Mouse (Mus musculus) kidney, embryonic 15.5 days (tissue): ENCODE measurements at regions not wholly inside any gene's neighbourhood (a gene's known extent, or its start where the extent isn't known, plus 50 kb on each side); places are given as distances from the start of the nearest gene placed in this dataset.
A peak's percentile ranks its signal among the peaks of the same experiment; 100 is the strongest.

Experiments used
- ATAC-seq: fragments of 200-750 bp; cut with Nextera tagmentation; replicated peaks from 2 replicates; pipeline ENCODE4 v1.8.0; 2017; ENCODE audit warnings: moderate TSS enrichment; ENCODE audit not compliant: low FRiP score
- H3K27ac ChIP-seq: fragments of 300-500 bp; sonication (generic); 2 replicates; pipeline ENCODE4 v1.5.1; 2015; ENCODE audit warnings: mild to moderate bottlenecking, inconsistent platforms
- H3K27me3 ChIP-seq: fragments of 300-500 bp; sonication (generic); 2 replicates; pipeline ENCODE4 v1.6.1; 2015; ENCODE audit warnings: inconsistent platforms
- H3K36me3 ChIP-seq: fragments of 300-500 bp; sonication (generic); 2 replicates; pipeline ENCODE4 v1.6.1; 2015; ENCODE audit warnings: inconsistent platforms
- H3K4me1 ChIP-seq: fragments of 300-500 bp; sonication (generic); 2 replicates; pipeline ENCODE4 v1.6.1; 2015; ENCODE audit warnings: inconsistent platforms
- H3K4me2 ChIP-seq: fragments of 300-500 bp; sonication (generic); 2 replicates; pipeline ENCODE4 v1.6.1; 2015; ENCODE audit warnings: moderate library complexity, mild to moderate bottlenecking, inconsistent platforms
- H3K4me3 ChIP-seq: fragments of 300-500 bp; sonication (generic); replicated peaks from 2 replicates; pipeline ENCODE4 v1.5.1; 2015; ENCODE audit warnings: mild to moderate bottlenecking, inconsistent platforms
- H3K9ac ChIP-seq: fragments of 300-500 bp; sonication (generic); 2 replicates; pipeline ENCODE4 v1.6.1; 2015; ENCODE audit warnings: mild to moderate bottlenecking, inconsistent platforms
- H3K9me3 ChIP-seq: fragments of 300-500 bp; sonication (generic); replicated peaks from 2 replicates; pipeline ENCODE4 v1.6.1; 2016; ENCODE audit warnings: inconsistent platforms
- WGBS: fragments of 180-500 bp; shearing (Covaris S2); methylation state at CpG from one replicate; pipeline ENCODE4 v1.1.7; 2015; ENCODE audit warnings: mixed read lengths; 5-methylcytosine and 5-hydroxymethylcytosine counted together

GRCm38 (mm10) chr4:105403169-105403568 lies 246.0 kb downstream of the Plpp3 start:
- Histone ChIP-seq H3K9ac (no peak overlapping the region), H3K4me3 (no peak overlapping the region), H3K4me2 (no peak overlapping the region), H3K27ac (peak overlapping the region; percentile 67), H3K9me3 (no peaks in the 10 kb centered on the region), H3K4me1 (peaks cover 30% of the 10 kb centered on the region), H3K36me3 (no peaks in the 10 kb centered on the region), H3K27me3 (0 out of 2 replicates have a peak, but pooled peaks cover 3% of the 10 kb centered on the region)
- peak; percentile 80 for ATAC-seq
- WGBS = 28% methylated on average over 3 of the region's 3 CpGs

- 74% methylated on average over 6 of the region's 6 CpGs for WGBS
- no peak overlapping the region for H3K4me3 ChIP-seq
- ATAC-seq = no peak
- 0 out of 2 replicates have a peak, but pooled peaks cover 3% of the 10 kb centered on the region for H3K27me3 ChIP-seq
- H3K9ac ChIP-seq = no peak overlapping the region
- peak overlapping the region; percentile 67 for H3K27ac ChIP-seq
- H3K4me2 ChIP-seq = no peak overlapping the region
- H3K4me1 ChIP-seq = peaks cover 30% of the 10 kb centered on the region
- H3K9me3 ChIP-seq = no peaks in the 10 kb centered on the region
- H3K36me3 ChIP-seq = no peaks in the 10 kb centered on the region
These were observed 246.5 kb downstream of the Plpp3 start for GRCm38 (mm10) chr4:105403686-105404085.

- no peak for ATAC-seq
These were observed 248.6 kb downstream of the Plpp3 start for GRCm38 (mm10) chr4:105405728-105406127.

GRCm38 (mm10) chr4:105406786-105407464 lies 249.8 kb downstream of the Plpp3 start:
- 19% methylated on average over 14 of the region's 14 CpGs for WGBS

More at GRCm38 (mm10) chr4:105405728-105406127, 248.6 kb downstream of the Plpp3 start:
- Histone ChIP-seq H3K36me3 (no peaks in the 10 kb centered on the region), H3K27me3 (0 out of 2 replicates have a peak, but pooled peaks cover 3% of the 10 kb centered on the region), H3K9me3 (no peaks in the 10 kb centered on the region), H3K4me1 (peaks cover 30% of the 10 kb centered on the region), H3K27ac (no peak overlapping the region), H3K4me3 (no peak overlapping the region), H3K4me2 (no peak overlapping the region), H3K9ac (no peak overlapping the region)
- 74% methylated on average over 5 of the region's 5 CpGs for WGBS

GRCm38 (mm10) chr4:105408896-105409295 lies 251.7 kb downstream of the Plpp3 start:
- 85% methylated on average over 9 of the region's 9 CpGs for WGBS
- H3K9ac ChIP-seq = no peak overlapping the region
- ATAC-seq = no peak
- no peaks in the 10 kb centered on the region for H3K36me3 ChIP-seq
- H3K4me1 ChIP-seq = peaks cover 18% of the 10 kb centered on the region
- H3K27me3 ChIP-seq = 0 out of 2 replicates have a peak, but pooled peaks cover 3% of the 10 kb centered on the region
- H3K27ac ChIP-seq = no peak overlapping the region
- H3K9me3 ChIP-seq = no peaks in the 10 kb centered on the region
- no peak overlapping the region for H3K4me2 ChIP-seq
- H3K4me3 ChIP-seq = no peak overlapping the region

More at GRCm38 (mm10) chr4:105406786-105407464, 249.8 kb downstream of the Plpp3 start:
- Histone ChIP-seq H3K27me3 (0 out of 2 replicates have a peak, but pooled peaks cover 3% of the 10 kb centered on the region), H3K36me3 (no peaks in the 10 kb centered on the region), H3K4me1 (peaks cover 30% of the 10 kb centered on the region), H3K4me3 (no peak overlapping the region), H3K4me2 (peak overlapping the region; percentile 25), H3K9ac (no peak overlapping the region), H3K9me3 (no peaks in the 10 kb centered on the region), H3K27ac (0 out of 2 replicates have a peak overlapping the region, but pooled peaks have one; percentile 15)
- ATAC-seq = 0 out of 2 replicates have a peak, but pooled peaks have one; percentile 54

- no peaks in the 10 kb centered on the region for H3K27me3 ChIP-seq
- 97% methylated on average over 3 of the region's 3 CpGs for WGBS
- no peak overlapping the region for H3K4me3 ChIP-seq
- no peak overlapping the region for H3K9ac ChIP-seq
- no peak overlapping the region for H3K4me2 ChIP-seq
- no peaks in the 10 kb centered on the region for H3K36me3 ChIP-seq
- H3K9me3 ChIP-seq = 0 out of 2 replicates have a peak, but pooled peaks cover 4% of the 10 kb centered on the region
- ATAC-seq = no peak
- H3K27ac ChIP-seq = no peak overlapping the region
- peaks cover 7% of the 10 kb centered on the region; the same call in 1 of the 2 replicates for H3K4me1 ChIP-seq
These were observed 260.0 kb downstream of the Plpp3 start for GRCm38 (mm10) chr4:105417166-105417565.

- Histone ChIP-seq H3K27ac (peak overlapping the region; percentile 29; the same call in 1 of the 2 replicates), H3K27me3 (no peaks in the 10 kb centered on the region), H3K4me3 (no peak overlapping the region), H3K9me3 (no peaks in the 10 kb centered on the region), H3K4me1 (peaks cover 35% of the 10 kb centered on the region), H3K36me3 (no peaks in the 10 kb centered on the region), H3K9ac (no peak overlapping the region), H3K4me2 (0 out of 2 replicates have a peak overlapping the region, but pooled peaks have one; percentile 5)
- ATAC-seq = no peak
- WGBS = 13% methylated on average over 7 of the region's 7 CpGs
These were observed 265.3 kb downstream of the Plpp3 start for GRCm38 (mm10) chr4:105422466-105422865.

GRCm38 (mm10) chr4:105423727-105424201 lies 266.6 kb downstream of the Plpp3 start:
- no peaks in the 10 kb centered on the region for H3K9me3 ChIP-seq
- no peak overlapping the region for H3K4me3 ChIP-seq
- ATAC-seq = peak; percentile 38; the same call in 1 of the 2 replicates
- H3K36me3 ChIP-seq = no peaks in the 10 kb centered on the region
- H3K4me2 ChIP-seq = no peak overlapping the region
- no peak overlapping the region for H3K9ac ChIP-seq
- WGBS = 51% methylated on average over 3 of the region's 3 CpGs
- 0 out of 2 replicates have a peak overlapping the region, but pooled peaks have one; percentile 11 for H3K27ac ChIP-seq
- peaks cover 35% of the 10 kb centered on the region for H3K4me1 ChIP-seq
- H3K27me3 ChIP-seq = no peaks in the 10 kb centered on the region

GRCm38 (mm10) chr4:105425086-105425485 lies 267.9 kb downstream of the Plpp3 start:
- H3K36me3 ChIP-seq = no peaks in the 10 kb centered on the region
- no peak overlapping the region for H3K27ac ChIP-seq
- no peak overlapping the region for H3K9ac ChIP-seq
- H3K27me3 ChIP-seq = no peaks in the 10 kb centered on the region
- ATAC-seq = no peak
- no peak overlapping the region for H3K4me2 ChIP-seq
- no peak overlapping the region for H3K4me3 ChIP-seq
- H3K4me1 ChIP-seq = peaks cover 38% of the 10 kb centered on the region
- no peaks in the 10 kb centered on the region for H3K9me3 ChIP-seq
- 61% methylated on average over 6 of the region's 6 CpGs for WGBS

- Histone ChIP-seq H3K4me3 (no peak overlapping the region), H3K4me2 (no peak overlapping the region), H3K4me1 (peaks cover 26% of the 10 kb centered on the region), H3K9ac (no peak overlapping the region), H3K27me3 (no peaks in the 10 kb centered on the region), H3K27ac (no peak overlapping the region), H3K9me3 (no peaks in the 10 kb centered on the region; the same call in 1 of the 2 replicates), H3K36me3 (no peaks in the 10 kb centered on the region)
- 73% methylated on average over 6 of the region's 6 CpGs for WGBS
- ATAC-seq = no peak
These were observed 270.4 kb downstream of the Plpp3 start for GRCm38 (mm10) chr4:105427581-105427980.

- no peaks in the 10 kb centered on the region; the same call in 1 of the 2 replicates for H3K9me3 ChIP-seq
- H3K27me3 ChIP-seq = no peaks in the 10 kb centered on the region
- H3K36me3 ChIP-seq = no peaks in the 10 kb centered on the region
- 82% methylated on average over 6 of the region's 6 CpGs for WGBS
- no peak overlapping the region for H3K4me2 ChIP-seq
- H3K4me1 ChIP-seq = peaks cover 8% of the 10 kb centered on the region
- H3K4me3 ChIP-seq = no peak overlapping the region
- ATAC-seq = no peak
- H3K9ac ChIP-seq = no peak overlapping the region
- H3K27ac ChIP-seq = no peak overlapping the region
These were observed 272.4 kb downstream of the Plpp3 start for GRCm38 (mm10) chr4:105429381-105430100.

GRCm38 (mm10) chr4:105432461-105432860 lies 275.3 kb downstream of the Plpp3 start:
- 0 out of 2 replicates have a peak, but pooled peaks cover 2% of the 10 kb centered on the region for H3K4me1 ChIP-seq
- no peak overlapping the region for H3K4me2 ChIP-seq

More at GRCm38 (mm10) chr4:105432461-105432860, 275.3 kb downstream of the Plpp3 start:
- Histone ChIP-seq H3K27ac (no peak overlapping the region), H3K4me3 (no peak overlapping the region), H3K27me3 (no peaks in the 10 kb centered on the region), H3K9ac (no peak overlapping the region), H3K36me3 (no peaks in the 10 kb centered on the region), H3K9me3 (no peaks in the 10 kb centered on the region; the same call in 1 of the 2 replicates)
- 92% methylated on average over 4 of the region's 4 CpGs for WGBS
- no peak for ATAC-seq
